Mouse (Mus musculus) kidney, postnatal 10 days (tissue): Measurements from ENCODE around the gene Rbp7.

Experiments used
- DNase-seq: peaks from one replicate; pipeline ENCODE4 v3.0.0; 2021; ENCODE audit warnings: mixed read lengths

Gene Rbp7

GRCm38 (mm10) chr4:149405713-149406443 is 48.9 kb downstream of the Rbp7 start:
- no peak for DNase-seq

- DNase-seq, result no peak
Observed at GRCm38 (mm10) chr4:149404640-149405465, 49.9 kb downstream of the Rbp7 start.

- no peak for DNase-seq
Observed at GRCm38 (mm10) chr4:149403037-149403436, 51.7 kb downstream of the Rbp7 start.

- DNase-seq, result no peak
Observed at GRCm38 (mm10) chr4:149401591-149401982, 53.2 kb downstream of the Rbp7 start.

GRCm38 (mm10) chr4:149400878-149401590 is 53.7 kb downstream of the Rbp7 start:
- DNase-seq, result no peak
